Mouse (Mus musculus) olfactory bulb, adult 2 months (tissue): ENCODE data around the gene Rnf166.

Source experiments
- CTCF ChIP-seq: fragments of 200-500 bp; IDR thresholded peaks from 2 replicates; pipeline ENCODE4 v1.5.1; 2012; ENCODE audit warnings: low read depth, mild to moderate bottlenecking, low read length, moderate library complexity; ENCODE audit not compliant: insufficient read depth
- POLR2A ChIP-seq: fragments of 200-500 bp; IDR thresholded peaks from 2 replicates; pipeline ENCODE4 v1.6.1; 2012; ENCODE audit warnings: mild to moderate bottlenecking, low read depth, low read length, moderate library complexity; ENCODE audit not compliant: insufficient read depth

DNA sequence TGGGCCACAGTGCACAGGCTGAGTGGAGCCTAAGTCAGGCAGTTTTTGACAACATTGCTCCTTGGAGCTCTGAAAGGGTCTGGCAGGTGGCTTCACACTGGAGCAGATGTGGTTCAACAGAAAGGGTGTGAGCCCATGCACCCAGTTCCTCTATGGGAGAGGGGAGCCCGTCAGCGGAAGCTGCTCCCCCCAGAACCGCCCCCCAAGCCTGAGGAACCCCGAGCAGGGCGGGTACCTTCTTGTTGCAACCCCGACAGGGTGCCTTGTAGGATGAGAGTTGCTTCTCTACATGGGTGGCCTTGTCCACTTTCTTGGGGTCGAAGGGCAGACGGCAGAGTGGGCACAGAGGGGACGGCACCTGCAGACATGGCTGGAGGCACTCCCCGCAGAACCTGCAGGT, 5.9 kb downstream of the Rnf166 start:
- TF ChIP-seq CTCF, result no peak
- TF ChIP-seq POLR2A, result no peak
